Mouse (Mus musculus) CH12.LX (cell line): ENCODE measurements around the gene Chst11. TPM values are rescaled to one million over a fixed set of nuclear protein-coding genes. Genes with fewer than 3 reads are reported as not detected.

Experiments
- DNase-seq: peaks from one replicate; pipeline ENCODE4 v3.0.0-alpha.2; 2013; ENCODE audit errors: extremely low read depth
- H3K27ac ChIP-seq: 2 replicates; pipeline ENCODE4 v1.5.1; 2012; ENCODE audit warnings: low read depth, mild to moderate bottlenecking, control low read depth, moderate library complexity; ENCODE audit not compliant: insufficient read depth
- H3K27me3 ChIP-seq: replicated peaks from 2 replicates; pipeline ENCODE3; 2012; ENCODE audit warnings: inconsistent platforms
- H3K36me3 ChIP-seq, 2 experiments: replicated peaks in 1 of 2; 2 replicates each; pipeline versions ENCODE3 to v1.6.1; 2012; ENCODE audit warnings: inconsistent platforms in 1 of 2, low read length in 1 of 2, mild to moderate bottlenecking in 1 of 2, mixed read lengths in 1 of 2, moderate library complexity in 1 of 2; ENCODE audit not compliant: control insufficient read depth in 1 of 2, insufficient read depth in 1 of 2
- H3K4me1 ChIP-seq, 2 experiments: 2 replicates each; pipeline ENCODE4 v1.6.1; 2012; ENCODE audit warnings: inconsistent platforms in 1 of 2, moderate library complexity in 1 of 2; ENCODE audit not compliant: insufficient read depth in 2 of 2, control insufficient read depth in 1 of 2
- H3K4me2 ChIP-seq: 2 replicates; pipeline ENCODE4 v1.6.1; 2012; ENCODE audit warnings: low read depth, mild to moderate bottlenecking, control low read depth; ENCODE audit not compliant: poor library complexity, insufficient read depth, severe bottlenecking
- H3K4me3 ChIP-seq, 3 experiments: fragments of 150-350 bp in 1 of 3; sonication (generic) in 1 of 3; replicated peaks in 1 of 3; 2 replicates each; pipeline versions ENCODE3 to v1.5.1; 2011 to 2012; ENCODE audit warnings: low read depth in 2 of 3, low read length in 2 of 3, mild to moderate bottlenecking in 2 of 3, moderate library complexity in 2 of 3, control low read depth in 1 of 3, improper control_type of control experiment in 1 of 3, inconsistent platforms in 1 of 3, mixed read lengths in 1 of 3; ENCODE audit not compliant: poor library complexity in 1 of 3
- H3K79me2 ChIP-seq: replicated peaks from 2 replicates; pipeline ENCODE4 v1.6.1; 2012; ENCODE audit warnings: mild to moderate bottlenecking, moderate library complexity; ENCODE audit not compliant: control insufficient read depth, poor library complexity, insufficient read depth, severe bottlenecking; ENCODE audit errors: extremely low read depth
- H3K9ac ChIP-seq: 2 replicates; pipeline ENCODE4 v1.6.1; 2012; ENCODE audit warnings: low read depth, mild to moderate bottlenecking, control low read depth, moderate library complexity; ENCODE audit not compliant: insufficient read depth
- H3K9me3 ChIP-seq: replicated peaks from 2 replicates; pipeline ENCODE3; 2012; ENCODE audit warnings: low read length, inconsistent platforms, mixed read lengths
- E2F4 ChIP-seq: IDR thresholded peaks from 2 replicates; pipeline ENCODE4 v1.6.1; 2011; ENCODE audit warnings: low read depth, low read length, improper control_type of control experiment; ENCODE audit not compliant: insufficient replicate concordance
- GABPA ChIP-seq: IDR thresholded peaks from 2 replicates; pipeline ENCODE4 v1.6.1; 2012; ENCODE audit warnings: low read depth, low read length, improper control_type of control experiment, inconsistent platforms; ENCODE audit not compliant: insufficient replicate concordance
- IRF4 ChIP-seq: IDR thresholded peaks from 2 replicates; pipeline ENCODE4 v1.6.1; 2014; ENCODE audit warnings: low read depth, mild to moderate bottlenecking, inconsistent platforms, low read length, improper control_type of control experiment
- JUN ChIP-seq: IDR thresholded peaks from 2 replicates; pipeline ENCODE4 v1.6.1; 2011; ENCODE audit warnings: low read depth, mild to moderate bottlenecking, low read length, improper control_type of control experiment, moderate library complexity; ENCODE audit not compliant: insufficient read depth
- MAFK ChIP-seq: IDR thresholded peaks from 2 replicates; pipeline ENCODE4 v1.6.1; 2011; ENCODE audit warnings: low read length, improper control_type of control experiment; ENCODE audit not compliant: insufficient replicate concordance
- MAZ ChIP-seq: IDR thresholded peaks from 2 replicates; pipeline ENCODE4 v1.6.1; 2012; ENCODE audit warnings: low read depth, mild to moderate bottlenecking, inconsistent platforms, low read length, improper control_type of control experiment, moderate library complexity
- MXI1 ChIP-seq: IDR thresholded peaks from 2 replicates; pipeline ENCODE4 v1.6.1; 2011; ENCODE audit warnings: mild to moderate bottlenecking, low read depth, low read length, improper control_type of control experiment
- MYC ChIP-seq: IDR thresholded peaks from 2 replicates; pipeline ENCODE4 v1.6.1; 2011; ENCODE audit warnings: low read depth, mild to moderate bottlenecking, improper control_type of control experiment, low read length
- NELFE ChIP-seq: IDR thresholded peaks from 2 replicates; pipeline ENCODE4 v1.6.1; 2011; ENCODE audit warnings: low read depth, low read length, improper control_type of control experiment
- PAX5 ChIP-seq: IDR thresholded peaks from 2 replicates; pipeline ENCODE4 v1.6.1; 2012; ENCODE audit warnings: low read length, inconsistent platforms, mixed read lengths
- RCOR1 ChIP-seq: conservative IDR thresholded peaks from 2 replicates; pipeline ENCODE4 v1.6.1; 2012; ENCODE audit warnings: low read depth, mild to moderate bottlenecking, inconsistent platforms, low read length, improper control_type of control experiment
- SIN3A ChIP-seq: IDR thresholded peaks from 2 replicates; pipeline ENCODE4 v1.6.1; 2012; ENCODE audit warnings: low read length, improper control_type of control experiment, inconsistent platforms
- SMC3 ChIP-seq: IDR thresholded peaks from 2 replicates; pipeline ENCODE4 v1.6.1; 2011; ENCODE audit warnings: low read depth, low read length, improper control_type of control experiment
- TBP ChIP-seq: conservative IDR thresholded peaks from 2 replicates; pipeline ENCODE4 v1.6.1; 2011; ENCODE audit warnings: low read depth, low read length, improper control_type of control experiment
- UBTF ChIP-seq: IDR thresholded peaks from 2 replicates; pipeline ENCODE4 v1.6.1; 2012; ENCODE audit warnings: low read depth, mild to moderate bottlenecking, inconsistent platforms, low read length, improper control_type of control experiment, moderate library complexity
- USF1 ChIP-seq: IDR thresholded peaks from 2 replicates; pipeline ENCODE4 v1.6.1; 2014; ENCODE audit warnings: low read depth, mild to moderate bottlenecking, inconsistent platforms, low read length, improper control_type of control experiment
- USF2 ChIP-seq: conservative IDR thresholded peaks from 2 replicates; pipeline ENCODE4 v1.6.1; 2011; ENCODE audit warnings: low read depth, low read length, improper control_type of control experiment
- ZC3H11A ChIP-seq: IDR thresholded peaks from 2 replicates; pipeline ENCODE4 v1.6.1; 2012; ENCODE audit warnings: low read depth, mild to moderate bottlenecking, inconsistent platforms, low read length, improper control_type of control experiment
- ZKSCAN1 ChIP-seq: IDR thresholded peaks from 2 replicates; pipeline ENCODE4 v1.6.1; 2012; ENCODE audit warnings: low read depth, inconsistent platforms, low read length, improper control_type of control experiment, borderline replicate concordance
- dilution Hi-C: fragments of 300-500 bp; cut with MboI; formaldehyde crosslinking; loops from 2 replicates; pipeline ENCODE4 v1.14.3; 2020; ENCODE audit warnings: low sequenced_read_pairs; ENCODE audit not compliant: extremely low pct_unique_long_range_greater_than_20kb, extremely low pct_ligation_motif_present
- in situ Hi-C: fragments of 300-500 bp; cut with MboI; formaldehyde crosslinking; loops from 3 replicates; pipeline ENCODE4 v1.14.3; 2019; ENCODE audit warnings: low sequenced_read_pairs, low pct_ligation_motif_present, low pct_unique_long_range_greater_than_20kb, mixed read lengths
- polyA plus RNA-seq: library from polyadenylated mRNA; unstranded; fragments of >175 nt; gene quantifications from 2 replicates; pipeline ENCODE4 v1.2.1, GENCODE M21; 2012; ENCODE audit warnings: low read depth; ENCODE audit not compliant: insufficient read length
- total RNA-seq, 2 experiments: library from RNA; depleted of rRNA; stranded (reverse); fragments of 300-350 nt in 1 of 2; fragments of >200 nt in 1 of 2; gene quantifications; 2 replicates each; pipeline ENCODE4 v1.2.3; 2012 to 2014

Chst11 gene
- total and polyA plus RNA-seq, 3 experiments, result 3.6 to 5.3 (median 4.5) TPM

DNA sequence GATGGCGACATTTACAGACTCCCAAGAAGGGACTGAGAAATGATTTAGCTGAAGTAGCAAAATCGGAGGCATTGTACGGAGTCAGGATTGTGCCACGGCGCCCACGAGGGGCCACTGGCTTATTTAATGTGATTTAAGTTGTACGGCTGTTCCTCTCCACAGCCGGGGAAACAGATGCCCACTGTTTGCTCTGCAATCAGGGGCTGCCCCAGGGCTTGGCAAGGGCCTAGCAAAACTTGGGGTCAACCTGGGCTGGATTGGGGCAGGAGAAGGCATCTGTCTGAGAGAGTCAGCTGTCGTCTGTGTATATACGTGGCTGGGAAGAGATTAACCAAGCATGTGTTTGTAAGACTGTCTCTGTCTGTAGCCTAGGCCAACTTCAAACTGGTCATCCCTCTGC lies 149.6 kb downstream of the Chst11 start:
- Histone ChIP-seq H3K36me3 (no peaks in the 10 kb centered on the region), H3K27ac (no peak overlapping the region), H3K9ac (no peak overlapping the region), H3K27me3 (no peaks in the 10 kb centered on the region)
- dilution Hi-C loops, result no loop called here
- no peak for DNase-seq
- TF ChIP-seq TBP (no peak), MXI1 (no peak), IRF4 (no peak), UBTF (no peak), ZC3H11A (no peak), ZKSCAN1 (no peak), GABPA (no peak), JUN (no peak), USF1 (no peak)
- TF ChIP-seq, all 38 proteins: peak for 0
- H3K79me2 ChIP-seq, result no peaks in the 10 kb centered on the region
- no peaks in the 10 kb centered on the region for H3K9me3 ChIP-seq
- H3K4me3 ChIP-seq, result no peak overlapping the region
- H3K4me1 ChIP-seq, result no peaks in the 10 kb centered on the region
- in situ Hi-C loops, result no loop called here
- H3K4me2 ChIP-seq, result no peak overlapping the region

DNA sequence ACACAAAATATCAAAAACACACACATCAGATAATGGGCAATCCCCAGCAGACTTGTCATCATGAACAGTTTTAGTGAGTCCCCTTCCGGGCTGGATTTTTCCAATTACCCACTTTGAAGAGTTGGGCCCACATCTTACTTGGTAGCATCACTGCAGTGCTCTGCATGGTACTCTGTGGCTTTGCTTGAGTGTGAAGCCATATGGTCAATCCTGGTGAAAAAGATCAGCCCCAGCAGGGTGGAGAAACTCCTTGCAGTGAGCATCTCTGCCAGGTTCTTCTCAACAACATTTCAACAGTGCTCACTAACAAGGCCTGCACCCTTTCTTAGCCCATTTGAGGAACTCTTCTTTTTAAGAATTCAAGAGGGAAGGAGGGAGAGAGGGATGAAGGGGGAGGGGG lies 150.7 kb downstream of the Chst11 start:
- no peak for TF ChIP-seq E2F4
- no peak for TF ChIP-seq MAFK
- TF ChIP-seq MXI1, result no peak
- no peak for TF ChIP-seq GABPA
- no peak for TF ChIP-seq PAX5
- TF ChIP-seq USF2, result no peak
- no peak for TF ChIP-seq NELFE
- no peak for TF ChIP-seq MAZ
- no peak for TF ChIP-seq UBTF
- TF ChIP-seq RCOR1, result no peak
- no peak for TF ChIP-seq TBP
- no peak for TF ChIP-seq SIN3A
- TF ChIP-seq SMC3, result no peak
- TF ChIP-seq MYC, result no peak
- TF ChIP-seq, all 38 proteins: peak for 0
- Histone ChIP-seq H3K4me3 (no peak overlapping the region), H3K27ac (no peak overlapping the region), H3K36me3 (no peaks in the 10 kb centered on the region), H3K79me2 (no peaks in the 10 kb centered on the region), H3K9me3 (no peaks in the 10 kb centered on the region), H3K27me3 (no peaks in the 10 kb centered on the region), H3K9ac (no peak overlapping the region), H3K4me2 (no peak overlapping the region), H3K4me1 (no peaks in the 10 kb centered on the region)
- no peak for DNase-seq
- dilution Hi-C loops, result no loop called here
- in situ Hi-C loops, result no loop called here
